Mouse (Mus musculus): ENCODE results near the gene Bspry. TPM values are rescaled to one million over a fixed set of nuclear protein-coding genes. Genes with fewer than 3 reads are reported as not detected.

The Bspry gene
- polyA plus RNA-seq, 1 experiment from 2014 or later, result 0.53 TPM

Other genes with a start within 250 kb of the Bspry start
- gene Zfp37, start 249.0 kb upstream of the Bspry start, polyA plus RNA-seq (2014; fragmentation: Nextera tagmentation; extraction: Ambion mirVana), result 17.7 and 20.2 TPM in 2 replicates
- gene Slc31a2, start 217.5 kb upstream of the Bspry start, polyA plus RNA-seq (2014; fragmentation: Nextera tagmentation; extraction: Ambion mirVana), result 4.0 and 7.2 TPM in 2 replicates
- gene Fkbp15, start 119.5 kb upstream of the Bspry start, polyA plus RNA-seq (2014; fragmentation: Nextera tagmentation; extraction: Ambion mirVana), result 15.7 and 18.6 TPM in 2 replicates
- 43.9 and 44.9 TPM in 2 replicates for gene Slc31a1, start 119.3 kb upstream of the Bspry start, polyA plus RNA-seq (2014; fragmentation: Nextera tagmentation; extraction: Ambion mirVana)
- 140 and 149 TPM in 2 replicates for gene Cdc26, start 71.4 kb upstream of the Bspry start, polyA plus RNA-seq (2014; fragmentation: Nextera tagmentation; extraction: Ambion mirVana)
- 16.4 and 16.6 TPM in 2 replicates for gene Prpf4, start 71.3 kb upstream of the Bspry start, polyA plus RNA-seq (2014; fragmentation: Nextera tagmentation; extraction: Ambion mirVana)
- gene Rnf183, start 44.8 kb upstream of the Bspry start, polyA plus RNA-seq (2014; fragmentation: Nextera tagmentation; extraction: Ambion mirVana), result not detected in 2 replicates
- gene Wdr31, start 9.2 kb upstream of the Bspry start, polyA plus RNA-seq (2014; fragmentation: Nextera tagmentation; extraction: Ambion mirVana), result 8.1 and 8.2 TPM in 2 replicates
- gene Hdhd3, start 23.4 kb downstream of the Bspry start, polyA plus RNA-seq (2014; fragmentation: Nextera tagmentation; extraction: Ambion mirVana), result 12.8 and 13.8 TPM in 2 replicates
- gene Alad, start 39.9 kb downstream of the Bspry start, polyA plus RNA-seq (2014; fragmentation: Nextera tagmentation; extraction: Ambion mirVana), result 73.8 and 80.9 TPM in 2 replicates
- 78.6 and 80.3 TPM in 2 replicates for gene Pole3, start 45.0 kb downstream of the Bspry start, polyA plus RNA-seq (2014; fragmentation: Nextera tagmentation; extraction: Ambion mirVana)
- gene 4933430I17Rik, start 45.3 kb downstream of the Bspry start, polyA plus RNA-seq (2014; fragmentation: Nextera tagmentation; extraction: Ambion mirVana), result 0.95 and 0.97 TPM in 2 replicates
- gene Rgs3, start 79.8 kb downstream of the Bspry start, polyA plus RNA-seq (2014; fragmentation: Nextera tagmentation; extraction: Ambion mirVana), result 36.7 and 44.8 TPM in 2 replicates